Mouse (Mus musculus): ENCODE data around the gene Mesd. TPM values are rescaled to one million over a fixed set of nuclear protein-coding genes. Genes with fewer than 3 reads are reported as not detected.

The Mesd gene
- polyA plus RNA-seq, 1 experiment from 2014 or later = 39.6 TPM

DNA sequence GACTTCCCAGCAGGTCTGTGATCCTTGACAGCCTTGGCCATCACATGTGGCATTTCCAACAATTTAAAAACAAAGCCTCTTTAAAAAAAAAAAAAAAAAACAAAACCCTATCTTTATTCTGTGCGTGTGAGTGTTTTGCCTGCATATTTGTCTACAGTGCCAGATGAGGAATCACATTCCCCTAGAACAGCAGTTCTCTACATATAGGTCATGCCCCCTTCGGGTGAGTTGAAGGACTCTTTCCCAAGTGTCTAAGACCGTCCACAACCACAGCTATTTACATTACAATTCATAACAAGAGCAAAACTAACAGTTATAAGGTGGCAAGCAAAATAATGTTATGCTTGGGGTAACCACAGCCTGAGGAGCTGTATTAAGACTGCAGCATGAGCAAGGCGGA is 17.2 kb downstream of the Mesd start:
- no peaks in the 10 kb centered on the region for H3K9me3 ChIP-seq (ENCODE audit: low read length)
- DNase-seq = no peak
- no peak for ATAC-seq
- no peak overlapping the region for H3K4me3 ChIP-seq (ENCODE audit: low read depth, low read length)
- H3K4me1 ChIP-seq (ENCODE audit: insufficient read depth) = peaks cover 14% of the 10 kb centered on the region; the same call in 1 of the 2 replicates
- H3K27ac ChIP-seq (ENCODE audit: low read depth) = no peak overlapping the region
- no peaks in the 10 kb centered on the region for H3K27me3 ChIP-seq (ENCODE audit: insufficient read depth, low read length)
- TF ChIP-seq CTCF (IDR thresholded peaks at IDR 0.05; ENCODE audit: low read depth) (no peak), EP300 (IDR thresholded peaks at IDR 0.05; ENCODE audit: low read depth) (no peak)
- H3K4me2 ChIP-seq (ENCODE audit: low read depth, low read length) = no peak overlapping the region
- WGBS (ENCODE audit: insufficient replicate concordance) = 74% methylated on average over 4 of the region's 4 CpGs
- peaks cover 26% of the 10 kb centered on the region for H3K36me3 ChIP-seq (replicated peaks; ENCODE audit: insufficient read depth, low read length)
- no peak overlapping the region for H3K9ac ChIP-seq (replicated peaks)

DNA sequence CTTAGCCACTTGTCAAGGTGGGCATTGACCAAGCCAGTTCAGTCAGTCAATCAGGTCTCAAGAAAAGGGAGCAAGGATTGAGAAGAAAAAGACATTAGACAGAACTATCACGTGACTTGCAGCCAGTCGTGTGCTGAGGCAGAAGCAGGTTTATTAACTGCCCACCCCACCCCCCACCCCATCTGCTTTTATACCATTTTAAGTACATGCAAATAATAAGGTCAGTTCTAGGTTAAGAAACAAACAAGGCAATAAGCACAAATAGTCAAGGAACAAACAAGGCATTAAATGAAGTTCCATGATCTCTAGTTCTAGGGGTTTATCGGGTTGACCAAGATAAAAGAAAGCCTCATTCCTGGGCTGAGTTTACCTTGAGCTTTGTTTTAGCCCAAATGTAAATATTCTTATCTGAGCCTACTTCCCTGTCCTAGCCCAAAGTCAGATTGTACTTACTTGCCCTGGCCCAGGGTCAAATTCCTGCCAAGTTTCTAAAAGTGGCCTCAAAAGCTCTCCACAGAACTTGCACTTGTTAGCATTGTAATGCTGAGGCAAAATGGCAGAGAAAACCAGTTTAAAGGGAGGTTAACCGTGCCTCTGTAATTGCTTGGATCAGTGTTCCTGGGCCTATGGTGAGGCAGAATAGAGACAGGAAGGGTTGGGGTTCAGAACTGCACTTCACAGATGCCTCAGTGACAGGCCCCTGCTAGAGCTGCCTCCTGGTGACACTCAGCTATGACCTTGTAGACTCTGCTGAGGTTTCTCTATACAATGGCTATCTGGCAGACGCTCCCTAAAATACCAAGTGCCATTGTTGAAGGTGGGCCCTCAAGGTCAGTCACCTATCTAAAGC is 18.3 kb downstream of the Mesd start:
- Histone ChIP-seq H3K36me3 (replicated peaks; ENCODE audit: insufficient read depth, low read length) (peaks cover 22% of the 10 kb centered on the region), H3K9ac (replicated peaks) (no peak overlapping the region), H3K4me1 (ENCODE audit: insufficient read depth) (peaks cover 13% of the 10 kb centered on the region; the same call in 1 of the 2 replicates), H3K27me3 (ENCODE audit: insufficient read depth, low read length) (no peaks in the 10 kb centered on the region), H3K4me3 (ENCODE audit: low read depth, low read length) (no peak overlapping the region), H3K27ac (ENCODE audit: low read depth) (no peak overlapping the region), H3K4me2 (ENCODE audit: low read depth, low read length) (no peak overlapping the region), H3K9me3 (ENCODE audit: low read length) (no peaks in the 10 kb centered on the region)
- 62% methylated on average over 5 of the region's 5 CpGs for WGBS (ENCODE audit: insufficient replicate concordance)
- no peak for DNase-seq
- ATAC-seq = no peak
- no peak for TF ChIP-seq EP300 (IDR thresholded peaks at IDR 0.05; ENCODE audit: low read depth)
- no peak for TF ChIP-seq CTCF (IDR thresholded peaks at IDR 0.05; ENCODE audit: low read depth)

DNA sequence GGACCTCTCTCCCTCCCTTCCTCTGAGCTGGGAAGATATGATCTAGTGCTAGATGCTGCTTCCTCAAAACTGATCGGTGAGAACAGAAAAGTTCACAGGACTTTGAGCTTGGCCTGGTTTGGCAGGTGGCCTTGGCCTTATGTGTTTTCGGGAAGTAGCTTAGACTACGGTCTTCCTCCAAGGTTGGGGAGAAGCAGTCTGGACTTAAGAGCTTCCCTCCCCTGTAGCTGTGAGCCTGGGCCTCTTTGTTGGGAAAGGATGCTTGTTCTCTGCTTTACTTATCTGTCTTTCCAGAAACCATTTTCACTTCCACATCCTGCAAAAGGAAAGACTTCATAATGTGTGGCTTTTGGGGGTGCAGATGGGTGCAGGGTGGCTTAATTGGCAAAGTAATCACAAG is 20.6 kb downstream of the Mesd start:
- Histone ChIP-seq H3K9ac (replicated peaks) (no peak overlapping the region), H3K9me3 (ENCODE audit: low read length) (no peaks in the 10 kb centered on the region), H3K27me3 (ENCODE audit: insufficient read depth, low read length) (no peaks in the 10 kb centered on the region), H3K27ac (ENCODE audit: low read depth) (no peak overlapping the region), H3K4me3 (ENCODE audit: low read depth, low read length) (no peak overlapping the region), H3K4me2 (ENCODE audit: low read depth, low read length) (no peak overlapping the region), H3K36me3 (replicated peaks; ENCODE audit: insufficient read depth, low read length) (no peaks in the 10 kb centered on the region), H3K4me1 (ENCODE audit: insufficient read depth) (no peaks in the 10 kb centered on the region; the same call in 1 of the 2 replicates)
- WGBS (ENCODE audit: insufficient replicate concordance) = 22% methylated on average over 3 of the region's 3 CpGs
- ATAC-seq = no peak
- no peak for DNase-seq
- TF ChIP-seq EP300 (IDR thresholded peaks at IDR 0.05; ENCODE audit: low read depth) = no peak

DNA sequence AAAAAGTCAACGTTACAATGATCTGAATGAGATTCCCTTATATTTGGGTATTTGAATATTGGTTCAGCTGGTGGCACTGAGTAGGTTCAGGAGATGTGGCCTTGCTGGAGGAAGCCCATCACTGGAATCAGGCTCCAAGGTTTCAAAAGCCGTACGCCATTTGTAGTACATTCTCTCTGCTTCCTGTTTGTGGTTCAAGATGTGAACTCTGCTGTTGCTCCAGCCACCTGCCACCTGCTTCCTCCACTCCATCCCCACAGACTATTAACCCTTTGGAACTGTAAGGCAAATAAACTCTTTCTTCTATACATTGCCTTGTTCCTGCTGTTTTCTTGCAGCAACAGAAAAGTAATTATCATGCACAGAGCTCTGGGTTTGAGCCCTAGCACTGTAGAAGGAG is 27.6 kb downstream of the Mesd start:
- TF ChIP-seq EP300 (IDR thresholded peaks at IDR 0.05; ENCODE audit: low read depth) (no peak), CTCF (IDR thresholded peaks at IDR 0.05; ENCODE audit: low read depth) (no peak)
- no peak for ATAC-seq
- H3K27ac ChIP-seq (ENCODE audit: low read depth) = no peak overlapping the region
- no peaks in the 10 kb centered on the region for H3K4me1 ChIP-seq (ENCODE audit: insufficient read depth)
- no peak overlapping the region for H3K4me3 ChIP-seq (ENCODE audit: low read depth, low read length)
- no peak for DNase-seq
- 36% methylated on average over 3 of the region's 3 CpGs for WGBS (ENCODE audit: insufficient replicate concordance)
- H3K36me3 ChIP-seq (replicated peaks; ENCODE audit: insufficient read depth, low read length) = no peaks in the 10 kb centered on the region
- no peak overlapping the region for H3K4me2 ChIP-seq (ENCODE audit: low read depth, low read length)
- H3K9ac ChIP-seq (replicated peaks) = no peak overlapping the region
- no peaks in the 10 kb centered on the region for H3K9me3 ChIP-seq (ENCODE audit: low read length)
- no peaks in the 10 kb centered on the region for H3K27me3 ChIP-seq (ENCODE audit: insufficient read depth, low read length)

DNA sequence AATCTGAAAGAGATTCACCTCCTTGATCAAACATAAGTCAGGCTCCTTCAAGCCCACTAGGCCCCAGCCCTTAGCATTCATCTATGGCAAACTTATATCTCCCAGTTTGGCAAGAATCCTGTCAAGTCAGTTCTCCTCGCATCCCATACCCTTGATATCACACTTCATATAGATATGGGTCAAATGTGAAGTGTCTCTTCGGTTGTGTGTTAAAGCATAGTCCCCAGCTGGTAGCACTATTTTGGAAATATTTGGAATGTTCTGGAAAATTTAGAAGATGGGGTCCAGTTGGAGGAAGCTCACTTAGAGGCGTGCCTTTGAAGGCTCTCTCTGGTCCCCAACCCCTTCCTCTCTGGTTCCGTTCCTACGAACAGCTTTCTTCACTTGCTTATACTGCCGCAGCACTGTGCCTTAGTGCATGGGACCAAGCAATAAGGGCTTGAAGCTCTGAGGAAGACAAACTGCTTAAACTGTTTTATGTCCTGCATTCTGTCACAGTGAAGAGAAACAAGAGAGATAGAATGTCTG is 29.2 kb downstream of the Mesd start:
- Histone ChIP-seq H3K9ac (replicated peaks) (no peak overlapping the region), H3K4me3 (ENCODE audit: low read depth, low read length) (no peak overlapping the region), H3K27ac (ENCODE audit: low read depth) (no peak overlapping the region), H3K36me3 (replicated peaks; ENCODE audit: insufficient read depth, low read length) (no peaks in the 10 kb centered on the region), H3K4me2 (ENCODE audit: low read depth, low read length) (no peak overlapping the region), H3K9me3 (ENCODE audit: low read length) (no peaks in the 10 kb centered on the region), H3K27me3 (ENCODE audit: insufficient read depth, low read length) (no peaks in the 10 kb centered on the region), H3K4me1 (ENCODE audit: insufficient read depth) (no peaks in the 10 kb centered on the region)
- ATAC-seq (no peak), DNase-seq (no peak)
- 84% methylated on average over 6 of the region's 6 CpGs for WGBS (ENCODE audit: insufficient replicate concordance)
- TF ChIP-seq CTCF (IDR thresholded peaks at IDR 0.05; ENCODE audit: low read depth) (no peak), EP300 (IDR thresholded peaks at IDR 0.05; ENCODE audit: low read depth) (no peak)

- Histone ChIP-seq H3K36me3 (replicated peaks; ENCODE audit: insufficient read depth, low read length) (no peaks in the 10 kb centered on the region), H3K4me2 (ENCODE audit: low read depth, low read length) (no peak overlapping the region), H3K27me3 (ENCODE audit: insufficient read depth, low read length) (no peaks in the 10 kb centered on the region), H3K9me3 (ENCODE audit: low read length) (no peaks in the 10 kb centered on the region), H3K27ac (ENCODE audit: low read depth) (no peak overlapping the region), H3K4me3 (ENCODE audit: low read depth, low read length) (no peak overlapping the region), H3K9ac (replicated peaks) (no peak overlapping the region), H3K4me1 (ENCODE audit: insufficient read depth) (no peaks in the 10 kb centered on the region)
- TF ChIP-seq EP300 (IDR thresholded peaks at IDR 0.05; ENCODE audit: low read depth) (no peak), CTCF (IDR thresholded peaks at IDR 0.05; ENCODE audit: low read depth) (no peak)
- WGBS (ENCODE audit: insufficient replicate concordance) = 70% methylated on average over 9 of the region's 9 CpGs
- DNase-seq (no peak), ATAC-seq (no peak)
These were observed 29.7 kb downstream of the Mesd start for GRCm38 (mm10) chr7:83913995-83914394.
